Mouse (Mus musculus) MEL (cell line): ENCODE data around the gene Mtmr1. TPM values are rescaled to one million over a fixed set of nuclear protein-coding genes. Genes with fewer than 3 reads are reported as not detected.

Experiments used
- DNase-seq: peaks from one replicate; pipeline ENCODE4 v3.0.0; 2011; ENCODE audit warnings: low read depth, low spot score
- H3K27ac ChIP-seq: 2 replicates; pipeline ENCODE4 v1.5.1; 2012; ENCODE audit warnings: low read depth, mild to moderate bottlenecking, control low read depth, low read length, moderate library complexity; ENCODE audit not compliant: control insufficient read depth
- H3K27me3 ChIP-seq, 2 experiments: fragments of 150-350 bp in 1 of 2; sonication (generic) in 1 of 2; 2 replicates each; pipeline ENCODE4 v1.6.1; 2012; ENCODE audit warnings: low read length in 2 of 2, mild to moderate bottlenecking in 2 of 2, improper control_type of control experiment in 1 of 2, moderate library complexity in 1 of 2; ENCODE audit not compliant: insufficient read depth in 2 of 2, control insufficient read depth in 1 of 2
- H3K36me3 ChIP-seq, 2 experiments: 2 replicates each; pipeline ENCODE4 v1.6.1; 2012 to 2014; ENCODE audit warnings: low read length in 2 of 2, improper control_type of control experiment in 1 of 2, inconsistent platforms in 1 of 2, mild to moderate bottlenecking in 1 of 2; ENCODE audit not compliant: insufficient read depth in 2 of 2, control insufficient read depth in 1 of 2
- H3K4me1 ChIP-seq, 2 experiments: fragments of 150-350 bp in 1 of 2; sonication (generic) in 1 of 2; 2 replicates each; pipeline ENCODE4 v1.6.1; 2012; ENCODE audit warnings: low read length in 2 of 2, improper control_type of control experiment in 1 of 2, mild to moderate bottlenecking in 1 of 2; ENCODE audit not compliant: insufficient read depth in 2 of 2, control insufficient read depth in 1 of 2
- H3K4me3 ChIP-seq, 2 experiments: fragments of 150-350 bp in 1 of 2; sonication (generic) in 1 of 2; 2 replicates each; pipeline ENCODE4 v1.5.1; 2012; ENCODE audit warnings: low read depth in 2 of 2, low read length in 2 of 2, mild to moderate bottlenecking in 2 of 2, moderate library complexity in 2 of 2, control low read depth in 1 of 2, improper control_type of control experiment in 1 of 2; ENCODE audit not compliant: control insufficient read depth in 1 of 2, insufficient read depth in 1 of 2
- H3K79me2 ChIP-seq: 2 replicates; pipeline ENCODE4 v1.6.1; 2012; ENCODE audit warnings: mild to moderate bottlenecking, low read length, moderate library complexity; ENCODE audit not compliant: control insufficient read depth, poor library complexity, insufficient read depth
- H3K9ac ChIP-seq: 2 replicates; pipeline ENCODE4 v1.6.1; 2012; ENCODE audit warnings: low read depth, mild to moderate bottlenecking, control low read depth, low read length, moderate library complexity; ENCODE audit not compliant: control insufficient read depth, poor library complexity, severe bottlenecking
- H3K9me3 ChIP-seq: fragments of 150-350 bp; sonication (generic); replicated peaks from 2 replicates; pipeline ENCODE4 v1.6.1; 2012; ENCODE audit warnings: mild to moderate bottlenecking, low read length, improper control_type of control experiment, moderate library complexity; ENCODE audit not compliant: insufficient read depth
- CHD1 ChIP-seq: IDR thresholded peaks from 2 replicates; pipeline ENCODE4 v1.6.1; 2012; ENCODE audit warnings: low read depth, mild to moderate bottlenecking, inconsistent platforms, low read length, improper control_type of control experiment
- CHD2 ChIP-seq: IDR thresholded peaks from 2 replicates; pipeline ENCODE4 v1.6.1; 2011; ENCODE audit warnings: low read length, improper control_type of control experiment
- ELF1 ChIP-seq: IDR thresholded peaks from 2 replicates; pipeline ENCODE4 v1.6.1; 2014; ENCODE audit warnings: low read depth, mild to moderate bottlenecking, inconsistent platforms, low read length, improper control_type of control experiment, moderate library complexity
- GABPA ChIP-seq: IDR thresholded peaks from 2 replicates; pipeline ENCODE4 v1.6.1; 2012; ENCODE audit warnings: low read depth, mild to moderate bottlenecking, inconsistent platforms, low read length, improper control_type of control experiment, moderate library complexity
- GATA1 ChIP-seq: IDR thresholded peaks from 2 replicates; pipeline ENCODE4 v1.6.1; 2011; ENCODE audit warnings: low read depth, low read length, improper control_type of control experiment
- JUND ChIP-seq: IDR thresholded peaks from 2 replicates; pipeline ENCODE4 v1.6.1; 2011; ENCODE audit warnings: low read depth, mild to moderate bottlenecking, improper control_type of control experiment, low read length
- MAFK ChIP-seq: IDR thresholded peaks from 2 replicates; pipeline ENCODE4 v1.6.1; 2011; ENCODE audit warnings: low read depth, mild to moderate bottlenecking, low read length, improper control_type of control experiment, borderline replicate concordance
- MAZ ChIP-seq: IDR thresholded peaks from 2 replicates; pipeline ENCODE4 v1.6.1; 2012; ENCODE audit warnings: low read depth, mild to moderate bottlenecking, inconsistent platforms, low read length, improper control_type of control experiment
- MXI1 ChIP-seq: IDR thresholded peaks from 2 replicates; pipeline ENCODE4 v1.6.1; 2011; ENCODE audit warnings: mild to moderate bottlenecking, low read depth, low read length, improper control_type of control experiment
- MYB ChIP-seq: IDR thresholded peaks from 2 replicates; pipeline ENCODE4 v1.6.1; 2011; ENCODE audit warnings: mild to moderate bottlenecking, low read depth, low read length, improper control_type of control experiment
- NRF1 ChIP-seq: IDR thresholded peaks from 2 replicates; pipeline ENCODE4 v1.6.1; 2014; ENCODE audit warnings: low read depth, mild to moderate bottlenecking, inconsistent platforms, low read length, improper control_type of control experiment, moderate library complexity; ENCODE audit not compliant: poor library complexity, insufficient read depth, severe bottlenecking
- POLR2AphosphoS5 ChIP-seq: IDR thresholded peaks from 2 replicates; pipeline ENCODE4 v1.6.1; 2012; ENCODE audit warnings: low read depth, borderline replicate concordance, mild to moderate bottlenecking, inconsistent platforms, low read length, moderate library complexity, mixed read lengths
- RCOR1 ChIP-seq: IDR thresholded peaks from 2 replicates; pipeline ENCODE4 v1.6.1; 2012; ENCODE audit warnings: low read depth, mild to moderate bottlenecking, inconsistent platforms, low read length, improper control_type of control experiment
- SIN3A ChIP-seq: IDR thresholded peaks from 2 replicates; pipeline ENCODE4 v1.6.1; 2012; ENCODE audit warnings: low read length, improper control_type of control experiment, inconsistent platforms
- TBP ChIP-seq: IDR thresholded peaks from 2 replicates; pipeline ENCODE4 v1.8.0; 2011; ENCODE audit warnings: low read depth, low read length, improper control_type of control experiment
- UBTF ChIP-seq: IDR thresholded peaks from 2 replicates; pipeline ENCODE4 v1.6.1; 2012; ENCODE audit warnings: low read depth, mild to moderate bottlenecking, inconsistent platforms, low read length, improper control_type of control experiment, moderate library complexity, borderline replicate concordance; ENCODE audit not compliant: insufficient read depth
- USF1 ChIP-seq: IDR thresholded peaks from 2 replicates; pipeline ENCODE4 v1.6.1; 2014; ENCODE audit warnings: low read depth, mild to moderate bottlenecking, inconsistent platforms, low read length, improper control_type of control experiment, moderate library complexity
- ZC3H11A ChIP-seq: IDR thresholded peaks from 2 replicates; pipeline ENCODE4 v1.6.1; 2012; ENCODE audit warnings: low read depth, mild to moderate bottlenecking, inconsistent platforms, low read length, improper control_type of control experiment
- ZKSCAN1 ChIP-seq: IDR thresholded peaks from 2 replicates; pipeline ENCODE4 v1.6.1; 2012; ENCODE audit warnings: low read depth, mild to moderate bottlenecking, inconsistent platforms, low read length, improper control_type of control experiment, moderate library complexity
- polyA plus RNA-seq, 2 experiments: library from polyadenylated mRNA; stranded (reverse) in 1 of 2; unstranded in 1 of 2; fragments of >175 nt in 1 of 2; fragments of >200 nt in 1 of 2; gene quantifications; 2 replicates each; pipeline versions ENCODE4 v1.2.1 to v1.2.4; 2012; ENCODE audit warnings: low replicate concordance in 2 of 2, low read depth in 1 of 2; ENCODE audit not compliant: insufficient read length in 2 of 2, insufficient read depth in 1 of 2, missing spikeins in 1 of 2
- total RNA-seq: library from RNA; depleted of rRNA; stranded (reverse); fragments of 300-350 nt; gene quantifications from 2 replicates; pipeline ENCODE4 v1.2.3, GENCODE M21; 2012

The Mtmr1 gene
- total and polyA plus RNA-seq, 3 experiments: 14.8 to 19.4 TPM; not detected in 1

GRCm38 (mm10) chrX:71442916-71443315 lies 78.4 kb downstream of the Mtmr1 start:
- no peaks in the 10 kb centered on the region for H3K9me3 ChIP-seq

GRCm38 (mm10) chrX:71456078-71456737 lies 91.6 kb downstream of the Mtmr1 start:
- TF ChIP-seq POLR2AphosphoS5 (no peak), RCOR1 (no peak), GABPA (no peak), CHD1 (no peak), MXI1 (no peak), GATA1 (no peak), NRF1 (no peak), MAZ (no peak), ZC3H11A (no peak), JUND (no peak), MYB (no peak), CHD2 (no peak), TBP (no peak), MAFK (no peak), ZKSCAN1 (no peak), SIN3A (no peak), ELF1 (no peak), UBTF (no peak)
- Histone ChIP-seq H3K4me3 (no peak overlapping the region), H3K4me1 (no peaks in the 10 kb centered on the region), H3K9me3 (no peaks in the 10 kb centered on the region), H3K36me3 (no peaks in the 10 kb centered on the region), H3K27ac (no peak overlapping the region), H3K9ac (no peak overlapping the region), H3K27me3 (no peaks in the 10 kb centered on the region), H3K79me2 (no peaks in the 10 kb centered on the region)
- DNase-seq: no peak

More at GRCm38 (mm10) chrX:71442916-71443315, 78.4 kb downstream of the Mtmr1 start:
- Histone ChIP-seq H3K4me3 (no peak overlapping the region), H3K27ac (no peak overlapping the region), H3K27me3 (no peaks in the 10 kb centered on the region), H3K36me3 (no peaks in the 10 kb centered on the region), H3K9ac (no peak overlapping the region), H3K4me1 (no peaks in the 10 kb centered on the region), H3K79me2 (no peaks in the 10 kb centered on the region)
- TF ChIP-seq USF1 (no peak), CHD1 (no peak), ELF1 (no peak)
- DNase-seq: no peak
